Mouse (Mus musculus) urinary bladder, adult 18-20 months (tissue): Measurements from ENCODE around the gene Myo1d.

Source experiments
- DNase-seq, 2 experiments: peaks; one replicate each; pipeline ENCODE4 v3.0.0; 2022; ENCODE audit warnings: low spot score in 2 of 2, mixed read lengths in 2 of 2

The Myo1d gene

DNA sequence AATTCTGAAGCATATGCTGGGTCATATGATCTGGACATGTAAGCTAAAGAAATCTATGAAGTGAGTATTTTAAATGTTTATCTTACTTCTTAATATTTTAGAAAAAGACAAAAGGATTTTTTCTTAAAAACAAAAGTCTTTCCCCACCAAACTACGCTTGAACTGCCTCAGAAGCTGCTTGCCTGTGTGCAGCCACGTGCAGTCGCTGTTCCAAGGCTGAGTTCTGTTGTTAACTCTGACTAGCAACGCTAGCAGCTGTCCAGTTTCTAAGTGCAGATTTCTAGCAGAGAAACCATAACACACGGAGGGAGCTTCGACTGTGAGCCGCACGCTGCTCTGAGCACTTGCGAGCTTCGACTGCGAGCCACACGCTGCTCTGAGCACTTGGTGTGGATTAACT lies 55.1 kb downstream of the Myo1d start:
- no peak for DNase-seq

GRCm38 (mm10) chr11:80723406-80724047 lies 56.3 kb downstream of the Myo1d start:
- no peak for DNase-seq

DNA sequence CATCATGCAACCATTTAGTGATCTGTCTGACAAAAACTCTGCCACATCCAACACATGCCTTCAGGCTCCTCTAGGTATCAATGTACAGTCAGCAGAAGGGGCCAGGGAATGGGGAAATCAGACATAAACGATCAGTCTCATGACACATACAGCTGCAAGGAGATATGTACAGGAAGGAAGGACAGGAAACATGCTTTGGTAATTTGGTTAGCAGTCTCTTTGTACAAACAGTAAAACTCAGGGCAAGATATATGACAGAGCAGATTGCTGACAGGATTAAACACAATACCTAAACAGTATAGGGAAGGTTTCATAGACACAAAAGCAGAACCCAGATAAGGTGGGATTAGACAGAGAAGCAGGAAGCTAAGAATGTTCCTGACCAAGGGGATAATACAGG lies 60.8 kb downstream of the Myo1d start:
- DNase-seq = no peak

GRCm38 (mm10) chr11:80718036-80718435 lies 61.8 kb downstream of the Myo1d start:
- no peak for DNase-seq

DNA sequence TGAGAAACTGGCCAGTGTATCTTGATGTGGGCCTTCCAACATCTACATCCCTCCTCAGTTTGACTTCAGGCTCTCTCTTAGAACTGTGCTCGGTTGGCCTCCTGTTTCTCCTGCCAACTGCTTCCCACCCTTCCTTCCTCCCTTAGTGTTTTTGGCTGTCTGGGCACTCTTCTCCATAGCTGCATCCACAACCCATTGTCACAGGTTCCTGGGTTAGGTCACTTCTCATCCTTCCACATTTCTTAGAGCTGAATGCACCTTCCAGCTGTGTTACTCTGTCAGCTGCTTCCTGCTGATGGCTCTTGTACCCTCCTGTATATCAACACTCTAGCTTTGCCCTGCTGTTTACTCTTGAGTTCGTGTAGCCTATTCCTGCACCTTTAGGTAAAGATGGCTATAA lies 64.7 kb downstream of the Myo1d start:
- no peak for DNase-seq

DNA sequence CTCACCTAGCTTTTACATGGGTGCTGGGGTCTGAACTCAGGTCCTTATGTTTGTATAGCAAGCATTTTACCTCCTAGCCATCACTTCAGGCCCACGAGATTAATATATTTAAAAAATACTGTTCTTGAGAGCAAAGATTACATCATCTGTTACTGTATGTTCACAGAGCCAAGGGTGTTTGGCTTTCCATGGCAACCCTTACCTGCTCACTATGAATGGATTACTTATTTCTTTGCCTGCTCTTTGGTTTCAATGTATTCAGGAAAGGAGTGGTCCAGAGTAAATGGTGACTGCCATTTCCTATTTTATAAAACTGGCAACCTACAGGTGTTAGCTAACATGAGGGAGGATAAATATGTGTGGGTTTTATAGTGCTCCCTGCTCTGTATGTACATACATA lies 66.1 kb downstream of the Myo1d start:
- no peak for DNase-seq

GRCm38 (mm10) chr11:80712201-80712600 lies 67.6 kb downstream of the Myo1d start:
- DNase-seq = no peak

- no peak for DNase-seq
Measured at GRCm38 (mm10) chr11:80711336-80711735, 68.5 kb downstream of the Myo1d start.

- DNase-seq = no peak
Measured at GRCm38 (mm10) chr11:80700611-80701010, 79.2 kb downstream of the Myo1d start.

GRCm38 (mm10) chr11:80698721-80699120 lies 81.1 kb downstream of the Myo1d start:
- no peak for DNase-seq

DNA sequence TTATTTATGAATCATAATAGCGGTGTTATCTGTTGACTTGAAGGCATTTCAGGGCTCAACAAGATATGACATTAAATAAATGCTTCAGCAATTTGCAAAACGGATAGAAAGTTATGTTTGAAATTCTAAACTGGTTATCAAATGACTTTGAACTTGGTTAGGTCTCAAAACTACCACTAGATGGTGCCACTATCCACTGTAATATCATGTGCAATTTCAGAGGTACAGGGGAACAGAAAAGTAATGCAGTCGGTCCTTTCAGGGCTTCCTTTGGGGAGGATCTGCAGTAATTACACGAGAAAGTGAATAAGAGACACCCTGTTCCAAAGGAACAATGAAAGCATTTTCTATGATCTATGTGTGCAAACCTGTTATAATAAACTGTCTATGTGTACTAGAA lies 83.5 kb downstream of the Myo1d start:
- DNase-seq = no peak

- DNase-seq = no peak
Measured at GRCm38 (mm10) chr11:80684603-80685002, 95.2 kb downstream of the Myo1d start.

DNA sequence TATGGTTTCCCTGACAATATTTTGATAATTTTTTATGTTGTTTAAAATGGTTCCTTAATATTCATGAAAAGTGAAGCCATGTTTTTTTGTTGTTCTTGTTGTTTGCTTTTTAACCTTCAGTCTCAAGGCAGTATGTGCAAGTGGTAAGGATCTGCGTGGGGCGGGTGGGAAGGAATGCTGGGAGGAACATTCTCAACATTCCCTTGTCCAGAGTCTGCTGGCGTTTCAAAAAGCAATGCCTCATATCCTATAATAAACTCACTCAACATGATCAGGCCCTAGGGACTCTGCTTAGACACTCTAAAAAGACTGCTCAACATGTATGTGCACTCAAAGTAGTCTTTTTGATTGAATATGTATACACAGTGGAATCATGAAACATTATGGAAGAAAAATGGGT lies 97.1 kb downstream of the Myo1d start:
- DNase-seq = no peak

DNA sequence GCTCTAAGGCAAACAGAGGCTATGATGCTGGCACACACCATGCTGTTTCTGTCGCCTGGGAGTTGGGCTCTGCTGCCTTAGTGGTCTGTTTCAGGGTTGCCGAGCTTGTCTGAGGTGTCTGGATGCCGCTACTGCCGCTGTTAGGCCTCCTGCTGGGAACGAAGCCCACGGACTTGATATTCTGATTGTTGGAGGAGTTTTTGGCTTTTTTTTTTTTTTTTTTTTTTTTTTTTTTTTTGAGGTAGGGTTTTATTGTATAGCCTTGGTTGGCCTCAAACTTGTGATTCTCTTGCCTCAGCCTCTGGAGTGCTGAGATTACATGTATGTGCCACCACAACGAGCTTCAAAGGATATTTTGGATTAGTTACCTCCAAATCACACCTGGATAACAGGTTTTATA lies 106.8 kb downstream of the Myo1d start:
- DNase-seq = no peak

- no peak for DNase-seq
Measured at GRCm38 (mm10) chr11:80670391-80670790, 109.4 kb downstream of the Myo1d start.

GRCm38 (mm10) chr11:80669934-80670333 lies 109.9 kb downstream of the Myo1d start:
- DNase-seq = no peak

GRCm38 (mm10) chr11:80666211-80666610 lies 113.6 kb downstream of the Myo1d start:
- no peak for DNase-seq

- DNase-seq = no peak
Measured at GRCm38 (mm10) chr11:80664261-80664660, 115.6 kb downstream of the Myo1d start.

DNA sequence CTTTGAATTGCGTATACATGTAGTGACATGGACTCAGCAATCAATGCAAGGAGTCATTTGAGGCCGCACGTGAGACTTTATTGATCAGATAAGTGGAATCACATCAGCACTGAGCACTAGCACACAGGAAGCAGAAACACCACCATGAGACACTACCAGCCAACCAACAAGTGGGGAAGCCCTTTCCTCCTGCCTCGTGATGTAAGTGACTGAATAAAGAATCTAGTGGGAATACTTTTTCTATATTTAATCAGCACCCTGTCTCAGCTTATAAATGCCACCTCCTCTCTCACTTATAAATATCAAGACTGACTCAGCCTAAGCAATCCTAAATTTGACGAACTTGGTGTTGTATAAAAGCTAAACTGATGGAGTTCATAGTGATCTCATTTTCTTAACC lies 134.7 kb downstream of the Myo1d start:
- no peak for DNase-seq

- no peak for DNase-seq
Measured at GRCm38 (mm10) chr11:80628992-80629865, 150.6 kb downstream of the Myo1d start.

DNA sequence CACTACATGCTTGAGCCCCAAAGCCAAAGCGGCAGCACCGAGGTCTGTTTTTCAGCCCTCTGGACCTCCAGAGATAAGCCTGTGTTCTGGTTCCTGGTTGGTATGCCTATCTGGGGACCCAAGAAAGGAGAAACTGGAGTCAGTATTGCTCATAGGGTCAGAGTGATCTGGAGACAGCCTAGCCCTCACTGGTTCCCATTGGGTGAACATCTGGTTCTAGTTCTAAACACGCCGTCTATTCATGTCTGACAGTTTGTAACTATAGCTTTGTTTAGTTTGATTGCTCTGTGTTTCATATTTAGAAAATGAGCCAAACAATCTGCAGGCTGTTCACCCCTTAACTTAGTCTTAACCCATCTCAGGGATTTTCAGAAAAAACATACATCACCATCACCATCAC lies 151.2 kb downstream of the Myo1d start:
- no peak for DNase-seq

DNA sequence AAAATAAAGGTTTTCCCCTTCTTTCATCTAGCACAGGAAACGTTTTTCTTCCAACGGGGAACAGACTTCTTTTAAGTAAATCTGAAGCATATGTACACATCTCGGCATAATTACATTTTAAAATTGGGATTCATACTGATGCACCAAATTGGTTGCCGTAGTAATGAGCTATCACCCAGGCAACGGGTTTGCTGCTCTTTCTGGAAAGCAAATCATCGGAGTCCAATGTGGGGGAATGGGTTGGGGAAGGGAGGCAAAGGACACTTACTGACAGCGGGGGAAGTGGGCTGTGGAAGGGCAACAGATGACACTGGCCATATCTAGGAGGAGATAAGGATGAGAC lies 156.8 kb downstream of the Myo1d start:
- no peak for DNase-seq

- DNase-seq = no peak
Measured at GRCm38 (mm10) chr11:80622233-80623037, 157.4 kb downstream of the Myo1d start.
